Mouse (Mus musculus) thymus, adult 18-20 months (tissue): ENCODE measurements around the gene Phf23.
A peak's percentile ranks its signal among the peaks of the same experiment; 100 is the strongest.

Source experiments
- DNase-seq, 2 experiments: peaks; one replicate each; pipeline ENCODE4 v3.0.0; 2022; ENCODE audit warnings: mixed read lengths in 2 of 2

The Phf23 gene

GRCm38 (mm10) chr11:69974907-69975306 is 20.7 kb upstream of the Phf23 start:
- no peak for DNase-seq

GRCm38 (mm10) chr11:69976271-69976670 is 19.3 kb upstream of the Phf23 start:
- DNase-seq = no peak

GRCm38 (mm10) chr11:69979827-69980195 is 15.8 kb upstream of the Phf23 start:
- DNase-seq = no peak

- peak; percentile 83 to 90 for DNase-seq
Observed at GRCm38 (mm10) chr11:69980196-69981140, 15.1 kb upstream of the Phf23 start.

- DNase-seq = no peak
Observed at GRCm38 (mm10) chr11:69981141-69981762, 14.3 kb upstream of the Phf23 start, which contains the start of gene Ctdnep1. Gene Ctdnep1 (plus strand): TSS chr11:69981156.

- no peak for DNase-seq
Observed at GRCm38 (mm10) chr11:69982225-69982624, 13.4 kb upstream of the Phf23 start, which contains the start of gene Elp5. Gene Elp5 (minus strand): TSS chr11:69982517.

- DNase-seq = no peak
Observed at GRCm38 (mm10) chr11:69982877-69983276, 12.7 kb upstream of the Phf23 start.

- DNase-seq = no peak
Observed at GRCm38 (mm10) chr11:69983377-69983776, 12.2 kb upstream of the Phf23 start.

GRCm38 (mm10) chr11:69984431-69984830 is 11.1 kb upstream of the Phf23 start:
- no peak for DNase-seq

- DNase-seq = peak in 1 of 2 experiments; percentile 9
Observed at GRCm38 (mm10) chr11:69989949-69990348, 5.6 kb upstream of the Phf23 start.

GRCm38 (mm10) chr11:69990850-69991691 is 4.5 kb upstream of the Phf23 start, which contains the start of gene Gabarap:
Gene Gabarap (plus strand): TSS chr11:69991143.
- DNase-seq = peak; percentile 88 to 90

- no peak for DNase-seq
Observed at GRCm38 (mm10) chr11:69991711-69992110, 3.9 kb upstream of the Phf23 start.

- DNase-seq = peak in 1 of 2 experiments; percentile 18
Observed at GRCm38 (mm10) chr11:69992396-69992795, 3.2 kb upstream of the Phf23 start.

GRCm38 (mm10) chr11:69992932-69993331 is 2.6 kb upstream of the Phf23 start:
- no peak for DNase-seq

- peak in 1 of 2 experiments; percentile 19 for DNase-seq
Observed at GRCm38 (mm10) chr11:69994401-69995090, 1.0 kb upstream of the Phf23 start.

GRCm38 (mm10) chr11:69996161-69997061 is 834 bp downstream of the Phf23 start:
- DNase-seq = peak; percentile 54 to 64

- DNase-seq = peak; percentile 82 to 87
Observed at GRCm38 (mm10) chr11:69997070-69997509, 1.5 kb downstream of the Phf23 start.

GRCm38 (mm10) chr11:69998567-69999491 is 3.3 kb downstream of the Phf23 start:
- DNase-seq = peak in 1 of 2 experiments; percentile 39

- no peak for DNase-seq
Observed at GRCm38 (mm10) chr11:69999666-70000065, 4.1 kb downstream of the Phf23 start.
